Mouse (Mus musculus): ENCODE results near the gene Mtus2.

DNA sequence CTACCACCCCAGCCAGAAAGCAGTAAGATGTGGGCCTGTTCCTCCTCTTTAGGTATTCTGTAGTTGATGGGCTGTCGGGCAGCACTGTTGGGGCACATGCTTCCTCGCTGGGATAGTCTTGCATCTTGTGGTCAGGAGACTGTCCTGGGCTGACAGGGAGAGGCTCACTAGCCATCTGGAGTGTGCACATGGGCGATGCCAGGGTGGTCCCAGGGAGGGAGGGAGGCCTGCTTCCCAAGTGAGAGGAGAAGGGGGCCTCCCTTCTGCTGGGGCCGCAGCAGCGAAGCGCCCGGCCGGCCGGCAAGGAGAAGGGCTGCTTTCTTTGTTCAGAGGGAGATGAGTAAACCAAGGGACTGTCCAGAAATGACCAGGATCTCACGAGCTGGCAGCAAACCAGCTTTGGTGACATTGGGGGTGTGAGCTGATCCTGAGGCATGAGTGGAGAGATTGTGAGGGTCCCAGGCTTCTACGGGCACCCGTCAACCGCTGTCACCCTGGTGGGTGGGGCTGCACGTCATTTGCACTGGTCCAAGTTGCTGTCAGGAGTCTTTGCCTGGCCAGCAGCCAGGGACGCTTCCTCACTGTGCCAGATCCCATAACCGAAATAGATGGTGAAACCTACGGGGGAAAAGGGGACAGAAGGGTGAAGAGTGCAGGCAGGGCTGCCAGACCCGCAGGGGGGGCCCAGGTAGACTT, 375.0 kb downstream of the Mtus2 start:
- TF ChIP-seq POLR2A (IDR thresholded peaks at IDR 0.05; ENCODE audit: insufficient read length, low read depth), result no peak
- TF ChIP-seq SRF (IDR thresholded peaks at IDR 0.05; ENCODE audit: control insufficient read depth, insufficient read length, low read depth), result no peak

All from myocyte (in vitro differentiated cells).